Comparison of ENCODE assay signal across 17 mouse cellular contexts in genomic region chr11:44354860-44355470, GRCm38 (mm10). TPM values are rescaled to one million over a fixed set of nuclear protein-coding genes. Genes with fewer than 3 reads are reported as not detected.
"Had no signal": no experiment of that assay in that cellular context is flagged by ENCODE, and none has a peak within 500 bp of the region (broad histone marks: within the 10 kb centered on the region; RNA-seq: fewer than 3 reads in every experiment).

No protein-coding gene starts in this region.

- ATAC-seq: liver, embryonic 12.5 days; midbrain, embryonic 13.5 days had no signal

- DNase-seq: kidney, adult 11 months; kidney, adult 9 months; kidney, postnatal 36 days; lung, embryonic 14.5 days; lung, postnatal 10 days; lung, postnatal 4 days; right cerebral cortex, postnatal 25 days; thymus, adult 2 months; thymus, postnatal 25 days had no signal

RNA-seq across cellular contexts. Expression of gene Il12b, which starts 44.9 kb away (rescaled TPM):
- total RNA-seq: layer of hippocampus, adult 8-10 months; layer of hippocampus, postnatal 25 days; left cerebral cortex, adult 2 months; left cerebral cortex, postnatal 14 days; megakaryocyte-erythroid progenitor cell, adult 5-6 weeks; midbrain, postnatal 0 days had no signal
